Mouse (Mus musculus): Measurements from ENCODE around the gene Cap2.

DNA sequence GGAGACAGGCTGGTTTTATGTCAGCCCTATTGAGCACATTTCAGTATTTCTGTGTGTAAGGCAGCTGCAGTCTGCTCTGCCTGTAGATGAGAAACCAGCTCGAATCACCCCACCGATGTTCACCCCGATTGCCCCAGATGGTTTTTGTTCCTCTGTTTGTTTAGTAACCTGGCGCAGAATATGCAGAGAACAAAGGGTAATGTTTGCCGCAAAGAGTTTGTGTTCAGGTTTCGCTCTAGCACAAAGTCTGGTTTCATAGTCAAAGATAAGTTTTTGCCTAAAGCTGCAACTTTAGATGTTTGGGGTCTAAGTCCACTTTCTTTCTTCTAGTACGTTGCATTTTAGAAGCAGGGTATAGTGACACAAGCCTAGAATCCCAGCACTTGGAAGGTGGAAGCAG, 151.0 kb downstream of the Cap2 start:
- TF ChIP-seq POLR2A (IDR thresholded peaks at IDR 0.05; ENCODE audit: low read depth, low read length) (no peak), CTCF (IDR thresholded peaks at IDR 0.05; ENCODE audit: extremely low read depth, insufficient read depth, insufficient read length, insufficient replicate concordance) (no peak)
